Mouse (Mus musculus) left cerebral cortex, postnatal 4 days (tissue): ENCODE measurements around the gene Lclat1. TPM values are rescaled to one million over a fixed set of nuclear protein-coding genes. Genes with fewer than 3 reads are reported as not detected.

Experiments
- DNase-seq: peaks from one replicate; pipeline ENCODE4 v3.0.0-alpha.2; 2022
- intact Hi-C: fragments of 180-260 bp; cut with DNase I; formaldehyde crosslinking; loops from one replicate; pipeline ENCODE4 v1.15.1; 2025
- total RNA-seq, 2 experiments: library from RNA; stranded (reverse); gene quantifications; 2 replicates each; pipeline ENCODE4 v1.2.3; 2021

Gene Lclat1
- 10 to 100 TPM; 28.8 to 33.3 TPM for total RNA-seq

DNA sequence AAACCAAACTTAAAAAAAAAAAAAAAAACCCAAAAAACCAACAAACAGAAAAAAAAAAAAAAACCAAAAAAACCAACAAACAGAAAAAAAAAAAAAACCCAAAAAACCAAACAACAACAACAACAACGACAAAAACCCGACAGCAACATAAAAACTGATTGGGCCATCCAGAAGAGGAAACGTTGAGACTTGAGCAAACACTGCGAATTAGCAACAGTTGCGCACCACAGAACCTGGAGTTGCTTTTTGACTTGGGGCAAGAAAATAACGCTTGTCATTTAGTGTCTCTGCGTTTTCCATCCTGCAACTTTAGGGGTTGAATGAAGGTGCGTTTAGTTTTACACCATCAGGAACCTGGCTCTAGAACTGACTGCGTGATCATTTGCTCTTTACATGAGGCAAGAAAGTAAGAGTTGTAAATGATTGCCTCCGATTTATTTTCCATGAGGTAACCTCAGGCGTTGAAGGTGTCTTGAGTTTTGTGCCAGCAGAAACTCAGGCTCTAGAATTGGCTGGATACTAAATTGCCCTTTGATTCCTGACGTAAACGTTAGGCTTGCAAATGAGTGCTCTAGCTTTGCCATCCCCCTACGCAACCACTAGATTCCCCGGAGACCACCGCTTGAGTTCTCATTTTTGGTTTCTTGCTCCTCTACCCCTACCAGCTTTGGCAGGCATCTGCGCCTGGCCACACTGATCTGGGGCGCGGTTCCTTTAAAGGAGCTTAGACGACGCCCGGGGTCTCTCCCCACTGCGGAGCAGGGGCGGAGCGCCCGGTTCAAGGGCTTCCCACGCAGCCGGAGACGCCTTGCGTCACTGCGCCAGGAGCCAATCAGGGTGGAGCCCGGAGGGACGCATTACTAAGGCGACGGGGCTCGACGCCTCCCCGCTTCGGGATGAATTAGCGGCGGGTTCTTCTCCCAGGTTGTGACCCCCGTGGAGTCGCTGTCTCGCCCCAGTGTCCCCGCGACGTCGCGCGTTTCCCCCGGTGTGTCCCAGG is at the start of gene Lclat1:
Lclat1 (plus strand) TSS at position 828 of the 1,000 bp plus-strand sequence.
- intact Hi-C loops, result loop anchor here (10.0 kb wide), 1 partner anchor 183 kb away; no protein-coding TSS in a partner anchor
- DNase-seq, result peak; percentile 96

DNA sequence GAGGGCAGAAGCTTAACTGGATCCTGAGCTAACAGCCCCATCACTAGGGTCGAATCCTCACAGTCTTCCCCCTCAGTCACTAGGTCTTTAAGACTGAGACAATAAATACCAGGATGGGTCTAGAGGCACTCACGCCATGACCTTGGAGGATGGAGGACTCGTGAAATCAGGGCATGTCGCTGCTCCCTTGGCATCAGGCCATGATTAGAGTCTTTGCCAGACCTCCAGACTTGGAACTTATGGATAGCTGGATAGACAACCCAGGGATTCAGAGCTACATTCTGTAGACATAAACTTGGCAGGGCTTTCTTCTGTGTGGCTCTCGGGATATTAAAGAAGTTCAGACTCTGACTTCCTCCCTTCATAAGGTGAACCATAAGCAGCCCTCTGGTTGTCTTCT is 49.5 kb upstream of the Lclat1 start:
- peak; percentile 69 for DNase-seq
- intact Hi-C loops, result no loop called here

DNA sequence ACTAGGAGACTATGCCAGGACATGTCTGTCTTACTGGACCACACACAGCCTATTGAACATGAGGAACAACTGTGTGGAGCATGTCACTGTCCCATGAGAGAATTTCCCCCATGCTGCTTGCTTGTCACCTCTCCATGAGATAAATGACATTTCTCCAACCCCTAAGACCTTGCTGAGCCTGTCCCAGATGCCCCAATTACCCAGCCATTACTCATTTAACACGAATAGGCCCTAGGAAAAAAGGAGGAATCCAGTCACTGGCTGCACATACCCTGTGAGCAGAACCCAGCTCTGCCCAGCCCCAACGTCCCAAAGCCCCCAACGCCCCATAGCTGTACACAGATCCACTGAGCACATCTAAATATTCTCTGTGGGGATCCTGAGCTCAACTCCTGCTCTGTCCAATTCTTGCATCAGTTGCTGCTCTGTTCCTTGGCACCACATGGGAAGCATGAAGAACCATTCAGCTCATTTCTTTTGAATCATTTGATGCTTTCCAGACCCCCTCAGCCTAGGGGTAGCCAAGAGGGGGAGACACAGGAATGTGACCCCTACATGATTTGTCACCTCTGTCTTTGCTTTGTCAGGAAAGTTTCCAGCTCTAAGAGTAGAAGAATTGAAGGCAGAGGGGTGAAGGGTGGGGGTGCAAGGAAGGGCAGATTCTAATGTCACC is 47.4 kb upstream of the Lclat1 start:
- intact Hi-C loops, result no loop called here
- peak; percentile 8 for DNase-seq

DNA sequence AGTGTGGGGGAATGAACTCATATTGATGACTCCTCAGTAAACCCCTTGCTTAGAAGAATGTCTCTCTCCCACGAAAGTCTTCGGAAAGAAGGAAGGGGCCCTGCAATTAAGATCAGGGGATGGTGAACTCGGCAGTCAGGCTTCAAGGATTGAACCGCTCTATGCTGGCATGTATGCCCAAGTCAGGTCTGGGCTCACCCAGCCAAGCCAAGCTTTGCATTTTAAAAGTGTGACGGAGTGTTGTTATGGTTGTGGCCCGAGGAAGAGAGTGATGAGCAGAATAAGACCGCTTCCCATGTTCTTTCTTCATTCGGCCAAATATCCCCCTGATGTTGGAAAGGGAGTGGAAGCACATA is 46.9 kb upstream of the Lclat1 start:
- no peak for DNase-seq
- intact Hi-C loops, result no loop called here

DNA sequence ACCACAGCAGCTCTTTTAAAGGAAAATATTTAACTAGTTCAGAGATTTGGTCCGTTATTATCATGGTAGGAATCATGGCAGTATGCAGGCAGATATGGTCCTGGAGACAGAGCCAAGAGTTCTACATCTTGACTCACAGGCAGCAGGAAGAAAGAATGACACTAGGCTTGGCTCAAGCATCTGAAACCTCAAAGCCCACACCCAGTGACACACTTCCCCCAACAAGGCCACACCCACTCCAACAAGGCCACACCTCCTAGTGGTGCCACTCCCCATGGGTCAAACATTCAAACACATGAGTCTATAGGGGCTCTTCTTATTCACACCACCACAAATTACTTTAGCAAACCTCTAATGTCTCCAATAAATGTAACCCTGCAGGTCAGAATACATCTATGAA is 45.1 kb upstream of the Lclat1 start:
- intact Hi-C loops, result no loop called here

DNA sequence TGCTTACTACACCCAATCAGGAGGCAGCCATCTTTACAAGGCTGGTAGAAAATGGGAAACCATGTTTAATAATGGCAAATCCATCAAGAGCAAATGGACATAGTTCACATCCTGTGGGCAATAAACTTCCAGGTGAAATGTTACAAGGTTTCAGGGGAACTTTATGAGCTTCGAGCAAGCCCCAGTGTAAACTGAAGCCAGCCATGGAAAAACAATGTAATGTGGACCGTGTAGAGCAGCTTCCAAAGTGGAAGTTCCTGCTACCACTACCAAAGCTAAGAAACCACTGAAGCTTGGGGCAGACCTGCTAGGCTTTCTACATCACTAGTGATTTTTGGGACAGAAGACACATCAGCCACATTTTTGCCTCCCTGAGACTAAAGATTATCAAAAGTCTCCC is 44.5 kb upstream of the Lclat1 start:
- no peak for DNase-seq
- intact Hi-C loops, result no loop called here

More for the DNA sequence above, 45.1 kb upstream of the Lclat1 start:
- no peak for DNase-seq

DNA sequence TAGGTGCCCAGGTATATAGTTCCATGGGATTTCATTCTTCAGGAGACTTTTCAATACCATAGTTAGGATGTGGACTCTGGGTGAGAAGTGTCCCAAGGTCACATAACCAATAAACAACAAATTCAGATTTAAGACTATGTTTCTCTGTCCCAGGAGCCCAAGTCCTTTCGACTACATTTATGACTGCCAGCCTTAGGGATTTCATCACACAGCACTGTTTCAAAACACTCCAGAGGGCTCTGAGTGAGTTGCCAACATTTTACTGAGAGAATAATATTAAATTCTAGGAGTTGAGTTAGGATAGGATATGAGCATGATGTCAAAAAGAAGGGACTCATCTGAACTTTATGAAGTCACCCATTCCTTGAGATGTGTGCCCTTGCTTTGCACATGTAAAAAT is 44.0 kb upstream of the Lclat1 start:
- intact Hi-C loops, result no loop called here
- no peak for DNase-seq

DNA sequence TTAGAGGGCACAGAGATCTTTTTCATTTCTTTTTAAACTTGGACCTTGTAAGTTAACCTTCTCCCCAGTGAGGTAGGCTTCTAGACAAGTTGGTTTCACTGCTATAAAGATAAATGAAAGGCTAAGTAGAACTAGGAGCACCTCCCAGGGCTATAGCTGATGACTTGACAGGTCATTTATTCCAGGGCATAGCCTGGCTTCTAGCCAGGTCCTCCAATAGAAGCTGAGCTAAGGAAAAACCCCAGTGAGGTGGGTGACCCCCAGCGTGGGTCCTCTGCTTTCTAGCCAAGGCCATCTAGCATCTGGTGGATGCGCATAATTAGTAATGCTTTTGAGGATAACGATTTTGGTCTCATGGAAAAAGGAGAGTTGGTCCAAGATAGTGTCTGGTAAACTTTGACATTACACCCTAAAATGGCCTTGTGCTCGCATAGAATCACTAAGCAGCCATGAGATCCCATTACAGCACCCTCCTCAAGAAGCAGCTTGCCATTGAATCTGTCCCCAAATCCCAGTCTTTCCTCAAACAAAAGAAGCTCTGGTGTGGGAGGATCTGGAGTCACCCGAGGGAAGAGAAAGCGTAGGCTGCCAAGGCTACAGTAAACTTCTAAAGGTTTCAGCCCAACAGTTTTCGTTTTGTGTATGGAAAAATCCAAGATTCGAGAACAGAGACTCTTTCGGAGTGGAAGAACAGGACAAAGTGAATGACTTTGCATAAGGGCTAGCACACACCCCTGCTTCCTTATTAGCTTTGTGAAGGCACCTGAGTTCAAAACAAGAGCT is 41.2 kb upstream of the Lclat1 start:
- peak; percentile 56 for DNase-seq
- intact Hi-C loops, result no loop called here

DNA sequence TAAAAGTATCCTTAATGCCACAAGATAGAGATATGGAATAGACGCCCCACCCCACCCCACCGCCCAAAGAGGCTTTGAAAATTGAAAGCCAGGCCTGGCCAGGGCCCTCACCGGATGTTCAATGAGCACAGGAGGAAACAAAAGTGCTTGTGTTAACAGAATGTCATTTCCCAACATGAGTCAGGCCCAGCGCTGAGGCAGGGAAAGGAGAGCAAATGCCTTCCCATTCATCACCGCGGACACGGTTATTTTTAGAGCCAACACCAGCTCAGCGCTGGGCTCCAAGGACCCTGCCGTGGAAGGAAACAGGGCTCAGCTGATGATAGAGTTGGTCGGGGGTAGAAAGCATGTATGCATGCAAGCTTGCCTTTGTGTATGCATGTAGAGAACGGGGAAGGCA is 40.4 kb upstream of the Lclat1 start:
- DNase-seq, result peak; percentile 23
- intact Hi-C loops, result no loop called here

DNA sequence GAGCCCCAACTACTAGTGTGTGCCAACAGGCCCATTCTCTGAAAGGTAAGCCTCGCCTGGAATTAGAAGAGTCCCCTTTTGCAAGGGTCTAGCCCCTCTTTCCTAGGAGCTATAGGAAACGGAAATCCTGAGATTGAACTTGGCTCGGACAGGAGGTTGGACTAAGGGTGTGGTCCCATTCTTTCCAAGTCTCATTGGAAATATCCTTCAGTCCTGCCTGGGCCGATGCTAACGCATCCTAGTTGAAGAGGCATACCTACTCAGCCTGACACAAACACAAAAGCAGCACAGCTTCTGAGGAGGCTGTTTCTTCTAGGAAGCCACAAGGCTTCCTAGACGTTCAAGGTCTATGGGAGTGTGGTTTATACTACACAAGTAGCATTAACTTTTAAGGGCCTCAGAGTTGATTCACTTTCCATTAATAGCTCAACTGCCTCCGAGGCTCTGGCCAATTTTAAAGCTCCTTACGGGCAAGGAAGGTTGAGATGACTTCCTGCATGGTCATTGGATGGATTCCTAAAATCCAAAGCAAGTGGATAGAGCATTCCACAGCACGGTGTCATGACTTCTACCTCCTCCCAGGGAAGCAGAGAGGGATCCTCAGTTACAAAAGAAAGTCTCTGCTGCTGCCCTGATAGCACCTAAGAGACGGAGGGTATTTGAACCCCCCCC is 39.3 kb upstream of the Lclat1 start:
- intact Hi-C loops, result no loop called here
- DNase-seq, result no peak

DNA sequence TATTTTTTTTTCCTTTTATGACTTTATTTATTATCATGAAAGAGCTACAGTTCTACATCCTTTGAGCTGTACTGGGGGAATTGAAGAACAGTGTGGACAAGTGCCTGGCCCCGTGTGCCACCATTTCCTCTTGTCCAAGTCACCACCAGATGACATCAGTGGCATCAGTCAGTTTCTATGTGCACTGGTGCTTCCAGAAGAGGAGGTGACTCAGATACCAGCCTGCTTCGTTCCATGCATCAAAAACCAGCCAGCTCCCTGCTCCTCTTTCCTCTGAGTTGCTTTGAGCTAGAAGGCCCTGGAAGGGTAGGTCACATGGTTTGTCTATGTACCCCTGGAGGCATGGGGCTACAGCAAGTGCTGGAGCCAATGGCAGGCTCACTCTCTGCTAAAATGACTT is 37.3 kb upstream of the Lclat1 start:
- intact Hi-C loops, result no loop called here
- no peak for DNase-seq

DNA sequence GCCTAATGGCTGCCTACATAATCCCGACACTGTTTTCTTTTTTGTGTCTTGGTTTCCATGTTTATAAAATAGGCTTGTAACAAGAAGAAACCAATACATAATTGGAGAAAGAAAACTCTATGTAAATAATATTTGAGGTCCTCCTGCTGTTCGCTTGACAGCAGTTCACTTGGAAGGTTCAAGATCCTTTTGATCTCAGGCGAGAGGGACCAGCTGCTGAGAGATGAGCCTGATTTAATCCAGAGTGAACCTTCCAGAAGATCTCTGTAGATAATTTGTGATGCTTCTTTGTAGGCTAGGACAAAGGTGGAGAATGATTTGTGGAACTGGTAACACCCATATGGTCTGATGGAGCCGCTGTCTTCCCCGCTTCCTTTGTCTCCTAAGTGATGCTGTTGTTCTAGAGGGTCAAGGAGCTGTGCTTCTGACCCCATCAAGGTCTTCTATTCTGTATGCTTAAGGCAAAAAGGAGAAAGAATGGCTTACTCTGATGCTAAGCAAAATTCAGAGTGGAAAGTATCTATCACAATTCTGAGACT is 36.0 kb upstream of the Lclat1 start:
- DNase-seq, result no peak
- intact Hi-C loops, result no loop called here

DNA sequence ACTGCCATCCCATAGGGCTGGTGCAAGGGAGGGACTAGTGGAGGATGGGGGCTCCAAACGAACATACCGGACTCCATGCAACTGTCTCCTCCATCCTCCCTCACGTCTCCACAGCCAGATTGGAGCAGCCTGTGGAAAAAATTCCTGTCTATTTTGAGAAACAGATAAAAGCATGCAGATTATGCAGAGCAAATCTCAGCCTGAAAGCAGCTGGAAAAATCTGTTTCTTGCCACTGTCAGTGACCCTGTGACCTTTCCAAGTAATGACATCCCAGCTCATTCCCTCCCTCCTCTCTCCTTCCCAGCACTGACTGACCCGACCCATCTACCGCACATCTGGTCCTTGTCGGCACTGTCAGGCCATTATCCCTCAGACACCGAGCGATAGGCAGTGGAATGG is 35.5 kb upstream of the Lclat1 start:
- intact Hi-C loops, result no loop called here

DNA sequence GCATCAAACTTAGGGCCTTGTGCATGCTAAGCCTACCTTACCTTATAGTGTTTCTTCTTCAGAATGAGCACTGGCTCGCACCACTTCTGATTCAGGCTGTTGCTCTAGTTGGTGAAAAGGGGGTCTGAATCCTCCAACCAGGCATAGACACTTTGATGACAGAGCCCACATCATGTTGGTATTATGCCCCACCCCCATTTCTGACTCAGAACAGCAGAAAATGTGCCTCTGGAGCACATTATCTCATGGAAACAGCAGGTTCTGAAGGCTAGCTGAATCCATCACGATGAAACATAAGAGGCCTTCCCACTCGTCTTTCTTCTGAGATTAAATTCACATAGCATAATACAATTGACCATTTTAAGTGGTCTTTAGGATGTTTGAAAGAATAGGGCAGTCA is 33.2 kb upstream of the Lclat1 start:
- intact Hi-C loops, result no loop called here
- DNase-seq, result no peak

More for the DNA sequence above, 35.5 kb upstream of the Lclat1 start:
- DNase-seq, result no peak

DNA sequence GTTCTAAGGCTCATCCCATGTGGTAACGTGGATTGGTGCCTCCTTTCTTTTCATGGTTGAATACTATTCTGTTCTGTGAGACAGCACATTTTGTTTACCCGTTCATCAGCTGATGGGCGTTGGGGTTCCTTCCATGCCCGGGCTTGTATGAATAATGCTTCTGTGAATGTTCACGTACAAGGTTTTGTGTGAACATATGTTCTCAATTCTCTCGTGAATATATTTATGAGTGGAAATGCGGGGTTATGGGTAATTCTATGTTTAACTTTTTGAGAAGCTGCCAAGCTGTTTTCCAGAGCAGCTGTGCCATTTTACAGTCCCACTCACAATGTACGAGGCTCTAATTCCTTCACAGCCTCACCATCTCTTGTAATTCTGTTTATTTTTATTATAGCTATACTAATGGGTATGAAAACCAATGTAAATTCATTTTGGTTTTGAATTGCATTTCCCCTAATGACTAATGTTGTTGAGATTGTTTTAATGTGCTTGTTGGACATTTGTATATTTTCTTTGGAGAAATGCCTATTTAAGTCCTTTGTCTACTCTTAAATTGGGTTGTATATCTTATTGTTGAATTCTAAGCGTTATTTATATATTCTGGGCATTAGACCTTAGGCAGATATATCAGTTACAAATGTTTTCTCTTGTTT is 32.4 kb upstream of the Lclat1 start:
- DNase-seq, result no peak
- intact Hi-C loops, result no loop called here

DNA sequence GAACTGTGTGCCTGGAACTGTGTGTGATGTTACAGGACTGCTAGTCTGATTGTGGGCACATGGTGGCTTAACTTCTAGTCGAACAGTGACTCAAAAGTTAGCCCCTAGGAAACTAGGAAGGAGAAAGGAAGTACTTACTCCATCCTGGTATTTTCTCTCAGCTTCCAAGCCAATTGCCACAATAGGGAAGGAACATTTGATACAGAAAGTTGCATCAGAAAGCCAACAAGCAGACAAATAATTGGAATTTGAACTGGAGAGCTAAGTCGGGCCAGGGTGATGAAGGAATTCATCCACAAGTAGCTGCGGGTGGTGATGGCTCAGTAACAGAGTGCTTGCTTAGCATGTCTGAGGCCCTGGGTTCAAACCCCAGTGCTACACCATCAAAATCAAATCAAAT is 30.1 kb upstream of the Lclat1 start:
- intact Hi-C loops, result no loop called here
- no peak for DNase-seq

DNA sequence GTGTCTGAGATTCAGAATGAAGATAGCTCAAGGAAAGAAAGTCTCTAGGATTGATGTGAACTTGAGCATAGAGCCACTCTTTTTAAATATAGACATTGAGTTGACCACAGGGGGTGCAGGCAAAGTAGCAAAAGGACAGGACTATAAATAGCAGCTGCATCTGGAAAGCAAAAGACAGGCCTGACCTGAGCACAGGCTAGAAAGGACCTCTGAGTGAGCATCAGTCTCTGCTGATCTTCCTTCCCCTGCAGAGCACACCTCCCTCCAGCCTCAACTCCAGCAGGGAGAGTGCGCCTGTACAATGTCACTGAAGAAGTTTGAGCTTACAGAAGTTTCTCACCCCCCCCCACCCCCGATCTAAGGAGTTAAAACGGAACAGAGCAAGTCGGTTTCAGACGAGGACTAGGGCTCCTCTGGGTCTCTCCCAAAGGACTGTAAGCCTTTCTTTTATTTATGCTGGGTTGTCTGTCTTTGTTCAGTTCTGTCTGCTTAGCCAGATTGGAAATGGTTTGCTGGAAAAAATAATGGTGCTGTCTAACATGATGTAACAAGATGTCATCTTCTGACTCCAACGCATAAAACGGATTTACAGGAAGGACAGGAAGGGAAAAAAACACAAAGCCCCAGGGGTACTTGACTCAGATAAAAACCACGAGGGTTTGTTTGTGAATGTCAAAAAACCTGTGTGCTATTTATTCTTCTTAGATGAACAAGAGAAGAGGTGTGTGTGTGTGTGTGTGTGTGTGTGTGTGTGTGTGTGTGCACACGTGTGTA is 26.2 kb upstream of the Lclat1 start:
- intact Hi-C loops, result no loop called here
- DNase-seq, result no peak

DNA sequence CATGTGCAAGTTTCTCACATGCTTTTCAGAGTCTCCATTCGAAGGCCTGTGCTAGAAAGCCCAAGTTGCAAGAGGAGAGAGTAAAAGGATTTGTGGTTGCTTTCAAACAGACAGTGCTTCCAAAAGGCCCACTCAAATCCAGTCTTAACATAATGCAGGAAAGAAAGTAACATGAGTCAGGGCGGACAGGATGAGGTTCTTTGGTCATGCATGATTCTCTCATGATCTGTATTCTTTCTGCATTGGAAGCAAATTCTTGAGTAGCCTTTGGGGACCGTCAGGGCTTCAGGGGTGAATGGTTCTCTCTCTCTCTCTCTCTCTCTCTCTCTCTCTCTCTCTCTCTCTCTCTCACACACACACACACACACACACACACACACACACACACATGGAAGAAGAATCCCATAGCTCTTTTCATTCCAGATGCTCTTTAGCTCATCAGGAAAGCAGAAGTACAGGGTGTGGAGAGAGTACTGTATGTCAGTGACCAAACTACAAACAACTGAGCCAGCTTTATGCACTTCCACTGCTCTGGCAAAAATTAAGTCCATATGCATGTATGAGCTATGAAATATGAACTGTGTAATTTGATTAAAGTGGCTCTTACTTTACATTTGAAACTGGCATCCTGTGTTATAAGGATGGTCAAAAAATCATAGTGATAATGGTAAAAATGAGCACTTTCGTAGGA is 25.1 kb upstream of the Lclat1 start:
- intact Hi-C loops, result no loop called here
- DNase-seq, result no peak
